Mouse (Mus musculus) layer of hippocampus, adult 18-20 months (tissue): Measurements from ENCODE around the gene Klhdc7b. TPM values are rescaled to one million over a fixed set of nuclear protein-coding genes. Genes with fewer than 3 reads are reported as not detected.
A peak's percentile ranks its signal among the peaks of the same experiment; 100 is the strongest.
"Not testable (repeated sequence)": the region's sequence is repeated elsewhere in the genome, so short reads cannot be mapped to it uniquely, and the experiment has no call there.

ENCODE experiments used
- DNase-seq, 2 experiments: peaks; one replicate each; pipeline ENCODE4 v3.0.0; 2022; ENCODE audit warnings: low spot score in 2 of 2
- total RNA-seq, 2 experiments: library from RNA; stranded (reverse); gene quantifications; 2 replicates each; pipeline ENCODE4 v1.2.3; 2021

The Klhdc7b gene
- total RNA-seq, 2 experiments from 2014 or later: 0.32 to 0.51 TPM

- DNase-seq: no peak
Observed at GRCm38 (mm10) chr15:89428136-89428790, 43.5 kb downstream of the Klhdc7b start.

GRCm38 (mm10) chr15:89428821-89429351 lies 44.2 kb downstream of the Klhdc7b start:
- no peak for DNase-seq

GRCm38 (mm10) chr15:89429352-89430221 lies 44.9 kb downstream of the Klhdc7b start, which contains the start of the genes C730034F03Rik, Gm44502 and Chkb:
Gene C730034F03Rik (plus strand): TSS chr15:89429589.
Gene Gm44502 (minus strand): TSS chr15:89429696.
Gene Chkb (minus strand): TSS chr15:89429908.
- peak; percentile 92 to 96 for DNase-seq

GRCm38 (mm10) chr15:89430341-89430740 lies 45.6 kb downstream of the Klhdc7b start:
- peak in 1 of 2 experiments; percentile 31 for DNase-seq

- DNase-seq: not testable (repeated sequence)
Observed at GRCm38 (mm10) chr15:89430771-89431170, 46.1 kb downstream of the Klhdc7b start.

GRCm38 (mm10) chr15:89431271-89431670 lies 46.6 kb downstream of the Klhdc7b start:
- no peak for DNase-seq

- no peak for DNase-seq
Observed at GRCm38 (mm10) chr15:89431806-89432205, 47.1 kb downstream of the Klhdc7b start.

- DNase-seq: no peak
Observed at GRCm38 (mm10) chr15:89432946-89433345, 48.2 kb downstream of the Klhdc7b start.

- DNase-seq: no peak
Observed at GRCm38 (mm10) chr15:89434136-89434535, 49.4 kb downstream of the Klhdc7b start.

GRCm38 (mm10) chr15:89435878-89436277 lies 51.2 kb downstream of the Klhdc7b start:
- DNase-seq: no peak

Other genes with a start within 250 kb of the Klhdc7b start
- gene Mapk12, start 244.2 kb upstream of the Klhdc7b start, total RNA-seq: 1 to 10 TPM; 4.8 to 5.4 TPM
- 10 to 100 TPM; 19.2 to 21.2 TPM for gene Mapk11, start 235.3 kb upstream of the Klhdc7b start, total RNA-seq
- gene Plxnb2, start 204.1 kb upstream of the Klhdc7b start, total RNA-seq: 10 to 100 TPM; 46.4 to 55.0 TPM
- 10 to 100 TPM; 34.8 to 39.1 TPM for gene Dennd6b, start 188.4 kb upstream of the Klhdc7b start, total RNA-seq
- gene Ppp6r2, start 173.4 kb upstream of the Klhdc7b start, total RNA-seq: 100 to 1,000 TPM; 157 to 166 TPM
- 100 to 1,000 TPM; 304 to 307 TPM for gene Sbf1, start 69.6 kb upstream of the Klhdc7b start, total RNA-seq
- gene Adm2, start 62.2 kb upstream of the Klhdc7b start, total RNA-seq: not detected
- gene Miox, start 50.5 kb upstream of the Klhdc7b start, total RNA-seq: not detected
- gene Lmf2, start 29.3 kb upstream of the Klhdc7b start, total RNA-seq: 10 to 100 TPM; 16.6 to 18.6 TPM
- 100 to 1,000 TPM; 101 to 103 TPM for gene Ncaph2, start 29.2 kb upstream of the Klhdc7b start, total RNA-seq
- gene Sco2, start 11.1 kb upstream of the Klhdc7b start, total RNA-seq: 10 to 100 TPM; 28.1 to 34.0 TPM
- 1 to 10 TPM; 1.4 to 1.5 TPM for gene Tymp, start 7.9 kb upstream of the Klhdc7b start, total RNA-seq
- gene Odf3b, start 5.6 kb upstream of the Klhdc7b start, total RNA-seq: 1 to 10 TPM; 3.2 to 4.3 TPM
- not detected for gene Syce3, start 25.6 kb downstream of the Klhdc7b start, total RNA-seq
- gene Cpt1b, start 40.9 kb downstream of the Klhdc7b start, total RNA-seq: 1 to 10 TPM; 1.2 to 2.2 TPM
- gene C730034F03Rik, start 44.7 kb downstream of the Klhdc7b start, total RNA-seq: 1 to 10 TPM; 2.2 to 3.4 TPM
- under 1 TPM in 1 of 2 experiments, not detected in 1; 0.42 TPM for gene Gm44502, start 44.8 kb downstream of the Klhdc7b start, total RNA-seq
- gene Chkb, start 45.0 kb downstream of the Klhdc7b start, total RNA-seq: 10 to 100 TPM; 40.5 to 41.1 TPM
- 100 to 1,000 TPM; 266 to 269 TPM for gene Mapk8ip2, start 69.0 kb downstream of the Klhdc7b start, total RNA-seq
- 10 to 100 TPM; 28.1 to 29.6 TPM for gene Arsa, start 92.5 kb downstream of the Klhdc7b start, total RNA-seq
- gene Shank3, start 114.7 kb downstream of the Klhdc7b start, total RNA-seq: 100 to 1,000 TPM; 232 to 243 TPM
- gene Acr, start 183.4 kb downstream of the Klhdc7b start, total RNA-seq: 1 to 10 TPM in 1 of 2 experiments, under 1 TPM in 1; 0.66 to 1.0 TPM
- 10 to 100 TPM; 25.9 to 28.6 TPM for gene Rabl2, start 207.0 kb downstream of the Klhdc7b start, total RNA-seq